Mouse (Mus musculus) brain, adult 2 months (tissue): ENCODE data around the gene Abi3bp.
A peak's percentile ranks its signal among the peaks of the same experiment; 100 is the strongest.

ENCODE experiments used
- DNase-seq: peaks from one replicate; pipeline ENCODE4 v3.0.0; 2011; ENCODE audit warnings: low read depth, low spot score

The Abi3bp gene

GRCm38 (mm10) chr16:56477677-56478574 is at the start of gene Abi3bp:
Gene Abi3bp, plus strand, starts transcription at chr16:56477878.
- peak; percentile 89 for DNase-seq

GRCm38 (mm10) chr16:56435293-56436185 is 42.1 kb upstream of the Abi3bp start:
- DNase-seq: no peak

- DNase-seq: no peak
These were observed 37.4 kb upstream of the Abi3bp start for GRCm38 (mm10) chr16:56440243-56440642.

- DNase-seq: no peak
These were observed 36.6 kb upstream of the Abi3bp start for GRCm38 (mm10) chr16:56441113-56441512.

GRCm38 (mm10) chr16:56441658-56442344 is 35.9 kb upstream of the Abi3bp start:
- no peak for DNase-seq

- DNase-seq: no peak
These were observed 26.2 kb upstream of the Abi3bp start for GRCm38 (mm10) chr16:56451482-56451881.

GRCm38 (mm10) chr16:56451923-56452322 is 25.8 kb upstream of the Abi3bp start:
- no peak for DNase-seq

- peak; percentile 42 for DNase-seq
These were observed 19.5 kb upstream of the Abi3bp start for GRCm38 (mm10) chr16:56458052-56458754.

- DNase-seq: no peak
These were observed 4.5 kb upstream of the Abi3bp start for GRCm38 (mm10) chr16:56473160-56473559.

- no peak for DNase-seq
These were observed 2.0 kb upstream of the Abi3bp start for GRCm38 (mm10) chr16:56475676-56476075.

GRCm38 (mm10) chr16:56478575-56479191 is 1.0 kb downstream of the Abi3bp start:
- DNase-seq: peak; percentile 22

- DNase-seq: no peak
These were observed 5.8 kb downstream of the Abi3bp start for GRCm38 (mm10) chr16:56483466-56483865.

- peak; percentile 31 for DNase-seq
These were observed 8.8 kb downstream of the Abi3bp start for GRCm38 (mm10) chr16:56486461-56486860.

- no peak for DNase-seq
These were observed 13.2 kb downstream of the Abi3bp start for GRCm38 (mm10) chr16:56490861-56491260.

GRCm38 (mm10) chr16:56495266-56495665 is 17.6 kb downstream of the Abi3bp start:
- DNase-seq: no peak

GRCm38 (mm10) chr16:56496743-56497142 is 19.1 kb downstream of the Abi3bp start:
- no peak for DNase-seq

GRCm38 (mm10) chr16:56498680-56499079 is 21.0 kb downstream of the Abi3bp start:
- DNase-seq: no peak

- DNase-seq: no peak
These were observed 22.8 kb downstream of the Abi3bp start for GRCm38 (mm10) chr16:56500441-56500840.

GRCm38 (mm10) chr16:56501101-56501500 is 23.4 kb downstream of the Abi3bp start:
- no peak for DNase-seq

GRCm38 (mm10) chr16:56501513-56501912 is 23.8 kb downstream of the Abi3bp start:
- peak; percentile 23 for DNase-seq

GRCm38 (mm10) chr16:56502134-56502533 is 24.5 kb downstream of the Abi3bp start:
- no peak for DNase-seq
